Mouse (Mus musculus) liver, postnatal 0 days (tissue): ENCODE results near the gene Irf2bp1.

Source experiments
- CTCF ChIP-seq: sonication (generic); IDR thresholded peaks from 2 replicates; pipeline ENCODE4 v1.5.1; 2016; ENCODE audit warnings: antibody characterized with exemption, low read depth
- EP300 ChIP-seq: IDR thresholded peaks from 2 replicates; pipeline ENCODE4 v1.6.1; 2016; ENCODE audit warnings: antibody characterized with exemption, low read depth, mild to moderate bottlenecking

- TF ChIP-seq CTCF: no peak
- no peak for TF ChIP-seq EP300
These were observed 17.2 kb downstream of the Irf2bp1 start for GRCm38 (mm10) chr7:19021048-19021447.
